Mouse (Mus musculus): ENCODE measurements around the gene Bmi1.

The Bmi1 gene

DNA sequence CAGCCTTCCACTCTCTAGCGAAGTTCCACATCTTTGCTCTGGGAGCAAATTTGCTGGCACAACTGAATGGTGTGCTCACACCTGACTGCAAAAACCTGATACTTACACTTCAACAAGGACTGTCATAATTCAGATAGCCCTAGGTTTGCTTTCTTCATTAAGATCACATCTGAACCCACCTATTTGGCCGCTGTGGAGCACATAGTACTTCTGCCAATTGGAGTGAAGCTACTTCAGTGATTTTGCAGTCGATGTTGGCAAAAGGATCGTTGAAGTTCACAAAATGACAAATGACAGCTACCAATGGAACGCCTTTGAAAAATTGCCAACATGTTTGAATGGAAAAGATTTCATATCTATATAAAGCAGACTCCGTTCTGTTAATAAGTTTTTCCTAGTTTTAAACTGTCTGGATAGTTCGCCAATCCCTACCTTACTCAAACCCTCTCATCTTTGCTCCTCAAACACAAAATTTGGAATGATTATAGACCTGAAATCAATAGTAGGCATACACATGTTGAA lies 18.9 kb downstream of the Bmi1 start:
- Histone ChIP-seq H3K9me3 (ENCODE audit: low read length) (no peaks in the 10 kb centered on the region), H3K4me3 (replicated peaks; ENCODE audit: low read length) (no peak overlapping the region), H3K4me1 (replicated peaks; ENCODE audit: low read depth, low read length) (peaks cover 15% of the 10 kb centered on the region), H3K36me3 (ENCODE audit: insufficient read depth, low read length) (no peaks in the 10 kb centered on the region), H3K27me3 (ENCODE audit: insufficient read depth, low read length) (peaks cover 81% of the 10 kb centered on the region)
- no peak for TF ChIP-seq NANOG (IDR thresholded peaks at IDR 0.05; ENCODE audit: borderline replicate concordance, low read length)
- no peak for TF ChIP-seq CTCF (conservative IDR thresholded peaks at IDR 0.05; ENCODE audit: low read length)
- no peak for TF ChIP-seq POU5F1 (IDR thresholded peaks at IDR 0.05; ENCODE audit: borderline replicate concordance, low read length)

- Histone ChIP-seq H3K9me3 (ENCODE audit: low read length) (no peaks in the 10 kb centered on the region), H3K4me3 (replicated peaks; ENCODE audit: low read length) (no peak overlapping the region), H3K4me1 (replicated peaks; ENCODE audit: low read depth, low read length) (peaks cover 13% of the 10 kb centered on the region), H3K36me3 (ENCODE audit: insufficient read depth, low read length) (no peaks in the 10 kb centered on the region), H3K27me3 (ENCODE audit: insufficient read depth, low read length) (peaks cover 75% of the 10 kb centered on the region)
- TF ChIP-seq CTCF (conservative IDR thresholded peaks at IDR 0.05; ENCODE audit: low read length) (no peak), POU5F1 (IDR thresholded peaks at IDR 0.05; ENCODE audit: borderline replicate concordance, low read length) (no peak), NANOG (IDR thresholded peaks at IDR 0.05; ENCODE audit: borderline replicate concordance, low read length) (no peak)
These were observed 20.9 kb downstream of the Bmi1 start for GRCm38 (mm10) chr2:18697591-18698244.

GRCm38 (mm10) chr2:18698663-18699385 lies 22.0 kb downstream of the Bmi1 start:
- TF ChIP-seq POU5F1 (IDR thresholded peaks at IDR 0.05; ENCODE audit: borderline replicate concordance, low read length): no peak
- no peak for TF ChIP-seq CTCF (conservative IDR thresholded peaks at IDR 0.05; ENCODE audit: low read length)
- TF ChIP-seq NANOG (IDR thresholded peaks at IDR 0.05; ENCODE audit: borderline replicate concordance, low read length): no peak
- H3K9me3 ChIP-seq (ENCODE audit: low read length): no peaks in the 10 kb centered on the region
- peak overlapping the region; percentile 64 for H3K4me3 ChIP-seq (replicated peaks; ENCODE audit: low read length)

GRCm38 (mm10) chr2:18699401-18699990 lies 22.7 kb downstream of the Bmi1 start:
- Histone ChIP-seq H3K27me3 (ENCODE audit: insufficient read depth, low read length) (peaks cover 60% of the 10 kb centered on the region), H3K9me3 (ENCODE audit: low read length) (no peaks in the 10 kb centered on the region), H3K36me3 (ENCODE audit: insufficient read depth, low read length) (no peaks in the 10 kb centered on the region), H3K4me3 (replicated peaks; ENCODE audit: low read length) (peak overlapping the region; percentile 64), H3K4me1 (replicated peaks; ENCODE audit: low read depth, low read length) (peaks cover 11% of the 10 kb centered on the region)
- TF ChIP-seq CTCF (conservative IDR thresholded peaks at IDR 0.05; ENCODE audit: low read length) (no peak), POU5F1 (IDR thresholded peaks at IDR 0.05; ENCODE audit: borderline replicate concordance, low read length) (no peak), NANOG (IDR thresholded peaks at IDR 0.05; ENCODE audit: borderline replicate concordance, low read length) (no peak)

More at GRCm38 (mm10) chr2:18698663-18699385, 22.0 kb downstream of the Bmi1 start:
- H3K36me3 ChIP-seq (ENCODE audit: insufficient read depth, low read length): no peaks in the 10 kb centered on the region
- H3K4me1 ChIP-seq (replicated peaks; ENCODE audit: low read depth, low read length): peaks cover 11% of the 10 kb centered on the region
- peaks cover 67% of the 10 kb centered on the region for H3K27me3 ChIP-seq (ENCODE audit: insufficient read depth, low read length)

GRCm38 (mm10) chr2:18710356-18710755 lies 33.5 kb downstream of the Bmi1 start:
- H3K36me3 ChIP-seq (ENCODE audit: insufficient read depth, low read length): no peaks in the 10 kb centered on the region
- H3K27me3 ChIP-seq (ENCODE audit: insufficient read depth, low read length): peaks cover 3% of the 10 kb centered on the region; the same call in 1 of the 2 replicates
- TF ChIP-seq NANOG (IDR thresholded peaks at IDR 0.05; ENCODE audit: borderline replicate concordance, low read length) (no peak), POU5F1 (IDR thresholded peaks at IDR 0.05; ENCODE audit: borderline replicate concordance, low read length) (no peak), CTCF (conservative IDR thresholded peaks at IDR 0.05; ENCODE audit: low read length) (no peak)
- no peak overlapping the region for H3K4me3 ChIP-seq (replicated peaks; ENCODE audit: low read length)
- H3K4me1 ChIP-seq (replicated peaks; ENCODE audit: low read depth, low read length): no peaks in the 10 kb centered on the region
- no peaks in the 10 kb centered on the region for H3K9me3 ChIP-seq (ENCODE audit: low read length)

- H3K36me3 ChIP-seq (ENCODE audit: insufficient read depth, low read length): no peaks in the 10 kb centered on the region
- H3K4me1 ChIP-seq (replicated peaks; ENCODE audit: low read depth, low read length): no peaks in the 10 kb centered on the region
- H3K9me3 ChIP-seq (ENCODE audit: low read length): no peaks in the 10 kb centered on the region
- no peak for TF ChIP-seq CTCF (conservative IDR thresholded peaks at IDR 0.05; ENCODE audit: low read length)
- no peak for TF ChIP-seq NANOG (IDR thresholded peaks at IDR 0.05; ENCODE audit: borderline replicate concordance, low read length)
- TF ChIP-seq POU5F1 (IDR thresholded peaks at IDR 0.05; ENCODE audit: borderline replicate concordance, low read length): no peak
- no peaks in the 10 kb centered on the region for H3K27me3 ChIP-seq (ENCODE audit: insufficient read depth, low read length)
- no peak overlapping the region for H3K4me3 ChIP-seq (replicated peaks; ENCODE audit: low read length)
These were observed 36.3 kb downstream of the Bmi1 start for GRCm38 (mm10) chr2:18713071-18713470.

DNA sequence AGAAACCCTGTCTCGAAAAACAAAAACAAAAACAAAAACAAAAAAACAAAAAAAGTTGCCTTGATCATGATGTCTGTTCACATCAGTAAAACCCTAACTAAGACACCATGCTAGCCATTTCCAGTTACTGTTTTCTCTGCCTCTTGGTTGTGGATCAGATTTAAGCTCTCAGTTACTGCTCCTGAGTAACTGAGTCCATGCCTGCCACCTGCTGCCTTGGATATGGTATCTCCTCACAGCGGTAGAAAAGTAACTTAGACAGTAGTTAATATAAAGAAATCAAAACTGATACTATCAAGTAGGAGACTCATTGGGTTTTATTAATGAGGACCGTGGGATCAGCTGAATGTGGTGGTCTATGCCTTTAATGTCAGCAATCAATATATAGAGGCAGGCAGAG lies 37.5 kb downstream of the Bmi1 start:
- Histone ChIP-seq H3K27me3 (ENCODE audit: insufficient read depth, low read length) (no peaks in the 10 kb centered on the region), H3K9me3 (ENCODE audit: low read length) (no peaks in the 10 kb centered on the region), H3K4me1 (replicated peaks; ENCODE audit: low read depth, low read length) (no peaks in the 10 kb centered on the region), H3K4me3 (replicated peaks; ENCODE audit: low read length) (no peak overlapping the region), H3K36me3 (ENCODE audit: insufficient read depth, low read length) (no peaks in the 10 kb centered on the region)
- TF ChIP-seq POU5F1 (IDR thresholded peaks at IDR 0.05; ENCODE audit: borderline replicate concordance, low read length): no peak
- no peak for TF ChIP-seq NANOG (IDR thresholded peaks at IDR 0.05; ENCODE audit: borderline replicate concordance, low read length)
- TF ChIP-seq CTCF (conservative IDR thresholded peaks at IDR 0.05; ENCODE audit: low read length): no peak

GRCm38 (mm10) chr2:18718521-18718920 lies 41.7 kb downstream of the Bmi1 start:
- H3K9me3 ChIP-seq (ENCODE audit: low read length): no peaks in the 10 kb centered on the region

More at GRCm38 (mm10) chr2:18718521-18718920, 41.7 kb downstream of the Bmi1 start:
- TF ChIP-seq CTCF (conservative IDR thresholded peaks at IDR 0.05; ENCODE audit: low read length): no peak
- no peak for TF ChIP-seq NANOG (IDR thresholded peaks at IDR 0.05; ENCODE audit: borderline replicate concordance, low read length)
- no peak for TF ChIP-seq POU5F1 (IDR thresholded peaks at IDR 0.05; ENCODE audit: borderline replicate concordance, low read length)
- Histone ChIP-seq H3K4me1 (replicated peaks; ENCODE audit: low read depth, low read length) (no peaks in the 10 kb centered on the region), H3K36me3 (ENCODE audit: insufficient read depth, low read length) (no peaks in the 10 kb centered on the region), H3K27me3 (ENCODE audit: insufficient read depth, low read length) (no peaks in the 10 kb centered on the region), H3K4me3 (replicated peaks; ENCODE audit: low read length) (no peak overlapping the region)

Measured in E14TG2a.4 (cell line).